Mouse (Mus musculus): ENCODE measurements around the gene Vinac1. TPM values are rescaled to one million over a fixed set of nuclear protein-coding genes. Genes with fewer than 3 reads are reported as not detected.

Gene Vinac1
- polyA plus RNA-seq, 1 experiment from 2014 or later: 0.58 TPM

DNA sequence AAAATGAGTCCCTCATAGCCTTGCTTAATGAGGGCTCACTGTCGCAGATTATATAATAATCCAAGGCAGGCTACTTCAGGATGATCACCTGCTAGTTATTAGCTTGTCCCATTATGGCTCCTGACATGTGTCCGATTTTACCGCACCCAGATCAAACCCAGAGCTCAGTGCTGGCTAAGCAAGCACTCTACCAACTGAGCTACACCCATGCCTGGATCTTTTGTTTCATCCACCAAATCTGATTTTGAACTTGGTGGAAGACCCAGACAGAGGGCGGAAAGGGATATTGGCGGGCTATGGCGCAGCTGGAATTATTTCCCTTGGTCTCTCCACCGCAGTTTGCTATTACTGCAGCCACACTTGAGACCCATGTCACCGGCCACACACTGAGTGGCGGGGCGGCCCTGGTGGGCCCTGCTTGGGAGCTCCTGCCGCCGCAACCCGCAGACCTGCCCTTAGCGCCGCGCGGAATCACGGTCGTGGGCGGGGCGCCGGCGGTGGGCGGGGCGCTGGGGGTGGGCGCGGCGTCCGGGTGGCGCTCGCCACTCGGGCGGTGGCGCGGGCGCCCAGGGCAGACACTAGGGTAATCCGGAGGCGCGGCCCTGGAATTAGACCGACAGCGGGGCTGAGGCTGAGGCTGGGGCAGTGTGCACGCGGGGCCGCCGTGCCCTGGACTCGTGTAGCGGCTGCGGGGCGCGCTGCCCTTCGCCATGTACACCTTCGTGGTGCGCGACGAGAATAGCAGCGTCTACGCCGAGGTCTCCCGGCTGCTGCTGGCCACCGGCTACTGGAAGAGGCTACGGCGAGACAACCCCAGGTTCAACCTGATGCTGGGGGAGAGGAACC, 17.7 kb upstream of the Vinac1 start, which contains the start of gene Ttl:
TSS of gene Ttl (plus strand) at position 506 of the 846 bp plus-strand sequence.
- 2% methylated on average over 62 of the region's 62 CpGs for WGBS
- Histone ChIP-seq H3K4me2 (replicated peaks) (peak within 1 kb of the TSS; percentile 73), H3K27ac (peak within 1 kb of the TSS; percentile 32; the same call in 1 of the 2 replicates), H3K27me3 (replicated peaks) (no peaks in the 10 kb centered on the region), H3K36me3 (no peaks in the 10 kb centered on the region), H3K4me3 (peak within 1 kb of the TSS; percentile 79), H3K9ac (peak within 1 kb of the TSS; percentile 73), H3K9me3 (no peaks in the 10 kb centered on the region), H3K4me1 (peaks cover 15% of the 10 kb centered on the region)
- peak; percentile 94 for ATAC-seq (ENCODE audit: low FRiP score, low read depth)

DNA sequence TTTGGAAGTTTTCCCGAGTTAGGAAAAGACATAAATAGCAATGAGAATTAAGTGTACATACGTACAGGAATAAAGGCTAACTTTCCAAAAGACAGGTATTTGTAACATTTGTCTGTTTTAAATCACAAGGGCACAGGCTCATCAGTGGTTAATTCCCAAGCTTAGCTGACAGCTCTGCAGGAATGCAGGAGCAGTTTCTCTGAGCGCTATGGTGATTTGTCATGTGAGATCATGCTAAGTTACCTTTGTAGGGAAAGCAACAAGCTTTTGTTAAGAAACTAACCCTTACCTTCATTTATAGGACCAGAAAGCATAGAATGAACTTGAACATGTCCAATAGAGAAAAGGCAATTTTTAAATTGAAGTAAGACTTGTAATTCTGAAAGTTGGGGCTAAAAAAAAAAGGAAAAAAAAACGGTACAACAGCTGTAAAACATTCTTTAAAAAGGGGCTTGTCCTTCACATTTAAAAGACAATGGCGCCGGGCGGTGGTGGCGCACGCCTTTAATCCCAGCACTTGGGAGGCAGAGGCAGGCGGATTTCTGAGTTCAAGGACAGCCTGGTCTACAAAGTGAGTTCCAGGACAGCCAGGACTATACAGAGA, 13.6 kb upstream of the Vinac1 start:
- Histone ChIP-seq H3K4me1 (peaks cover 5% of the 10 kb centered on the region), H3K4me2 (replicated peaks) (no peak overlapping the region), H3K9ac (no peak overlapping the region), H3K36me3 (no peaks in the 10 kb centered on the region), H3K9me3 (peaks cover 2% of the 10 kb centered on the region), H3K4me3 (no peak overlapping the region), H3K27me3 (replicated peaks) (no peaks in the 10 kb centered on the region), H3K27ac (no peak overlapping the region)
- 84% methylated on average over 10 of the region's 10 CpGs for WGBS
- no peak for ATAC-seq (ENCODE audit: low FRiP score, low read depth)

DNA sequence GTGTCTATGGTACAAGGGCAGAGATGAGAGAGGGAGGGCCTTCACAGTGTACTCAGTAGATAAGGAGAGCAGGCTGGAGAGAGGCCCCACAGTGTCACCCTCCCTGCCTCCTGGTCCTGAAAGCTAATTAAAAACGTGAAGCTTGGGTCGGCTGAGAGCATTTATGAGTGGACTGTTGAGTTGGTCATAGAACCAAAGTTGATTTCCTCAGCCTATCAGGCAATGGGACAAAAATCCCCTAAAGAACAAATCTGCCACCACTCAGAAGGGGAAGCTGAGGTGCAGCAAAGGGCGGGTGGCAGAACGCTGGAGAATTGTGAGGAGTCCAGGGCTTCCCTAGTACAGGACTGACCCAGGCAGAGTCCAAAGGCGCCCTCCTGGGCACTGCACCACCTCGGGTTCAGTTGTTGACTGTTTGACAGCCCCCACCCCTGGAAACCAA, 10.0 kb upstream of the Vinac1 start:
- Histone ChIP-seq H3K9me3 (peaks cover 7% of the 10 kb centered on the region), H3K4me3 (no peak overlapping the region), H3K27me3 (replicated peaks) (no peaks in the 10 kb centered on the region), H3K4me2 (replicated peaks) (no peak overlapping the region), H3K9ac (no peak overlapping the region), H3K36me3 (no peaks in the 10 kb centered on the region), H3K4me1 (no peaks in the 10 kb centered on the region), H3K27ac (no peak overlapping the region)
- ATAC-seq (ENCODE audit: low FRiP score, low read depth): no peak
- WGBS: 84% methylated on average over 6 of the region's 6 CpGs

DNA sequence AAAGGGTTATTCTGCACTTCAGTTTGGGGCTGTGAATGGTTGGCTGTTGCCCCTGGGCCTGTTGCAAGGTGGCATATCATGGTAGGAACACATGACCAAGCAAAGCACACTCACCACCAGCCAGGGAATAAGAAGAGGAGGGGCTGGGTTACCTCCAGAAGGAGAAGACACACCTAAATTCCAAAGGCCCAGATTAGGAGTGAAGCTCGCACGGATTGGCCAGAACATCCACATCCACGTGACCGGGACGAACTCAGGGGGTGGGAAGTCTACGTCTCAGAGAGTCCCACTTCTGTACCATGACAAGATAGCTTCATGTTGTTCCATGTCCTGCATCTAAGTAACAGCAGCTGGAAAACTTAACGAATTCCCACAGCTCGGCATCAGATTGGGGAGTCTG, 9.3 kb upstream of the Vinac1 start:
- Histone ChIP-seq H3K27ac (no peak overlapping the region), H3K4me2 (replicated peaks) (no peak overlapping the region)
- 96% methylated on average over 8 of the region's 8 CpGs for whole genome bisulfite sequencing

GRCm38 (mm10) chr2:129056597-129056996, 8.6 kb upstream of the Vinac1 start:
- Histone ChIP-seq H3K4me2 (replicated peaks) (no peak overlapping the region), H3K9ac (no peak overlapping the region), H3K4me1 (no peaks in the 10 kb centered on the region), H3K4me3 (no peak overlapping the region), H3K9me3 (peaks cover 7% of the 10 kb centered on the region), H3K36me3 (no peaks in the 10 kb centered on the region), H3K27ac (no peak overlapping the region), H3K27me3 (replicated peaks) (no peaks in the 10 kb centered on the region)
- ATAC-seq (ENCODE audit: low FRiP score, low read depth): no peak
- WGBS: 41% methylated on average over 9 of the region's 9 CpGs

More for the DNA sequence above, 9.3 kb upstream of the Vinac1 start:
- Histone ChIP-seq H3K4me3 (no peak overlapping the region), H3K4me1 (no peaks in the 10 kb centered on the region), H3K36me3 (no peaks in the 10 kb centered on the region), H3K9ac (no peak overlapping the region), H3K27me3 (replicated peaks) (no peaks in the 10 kb centered on the region), H3K9me3 (peaks cover 7% of the 10 kb centered on the region)
- ATAC-seq (ENCODE audit: low FRiP score, low read depth): no peak

- no peak overlapping the region for H3K9ac ChIP-seq
These were observed 7.8 kb upstream of the Vinac1 start for GRCm38 (mm10) chr2:129055741-129056140.

GRCm38 (mm10) chr2:129052451-129052983, 4.5 kb upstream of the Vinac1 start:
- 72% methylated on average over 4 of the region's 4 CpGs for WGBS
- H3K4me3 ChIP-seq: no peak overlapping the region
- no peak for ATAC-seq (ENCODE audit: low FRiP score, low read depth)

More at GRCm38 (mm10) chr2:129055741-129056140, 7.8 kb upstream of the Vinac1 start:
- WGBS: 89% methylated on average over 6 of the region's 6 CpGs
- Histone ChIP-seq H3K27ac (no peak overlapping the region), H3K4me1 (no peaks in the 10 kb centered on the region), H3K4me3 (no peak overlapping the region), H3K9me3 (peaks cover 7% of the 10 kb centered on the region), H3K36me3 (no peaks in the 10 kb centered on the region), H3K4me2 (replicated peaks) (no peak overlapping the region), H3K27me3 (replicated peaks) (no peaks in the 10 kb centered on the region)
- no peak for ATAC-seq (ENCODE audit: low FRiP score, low read depth)

GRCm38 (mm10) chr2:129046846-129047196, 1.2 kb downstream of the Vinac1 start:
- H3K4me2 ChIP-seq (replicated peaks): no peak overlapping the region
- no peak overlapping the region for H3K4me3 ChIP-seq
- H3K4me1 ChIP-seq: no peaks in the 10 kb centered on the region
- H3K36me3 ChIP-seq: no peaks in the 10 kb centered on the region
- 83% methylated on average over 4 of the region's 4 CpGs for WGBS
- no peak overlapping the region for H3K9ac ChIP-seq
- no peak for ATAC-seq (ENCODE audit: low FRiP score, low read depth)
- no peak overlapping the region for H3K27ac ChIP-seq
- no peaks in the 10 kb centered on the region for H3K27me3 ChIP-seq (replicated peaks)
- H3K9me3 ChIP-seq: no peaks in the 10 kb centered on the region

More at GRCm38 (mm10) chr2:129052451-129052983, 4.5 kb upstream of the Vinac1 start:
- H3K9ac ChIP-seq: no peak overlapping the region
- H3K4me2 ChIP-seq (replicated peaks): no peak overlapping the region
- no peaks in the 10 kb centered on the region for H3K27me3 ChIP-seq (replicated peaks)
- H3K4me1 ChIP-seq: no peaks in the 10 kb centered on the region
- H3K9me3 ChIP-seq: peaks cover 7% of the 10 kb centered on the region
- no peaks in the 10 kb centered on the region for H3K36me3 ChIP-seq
- H3K27ac ChIP-seq: no peak overlapping the region

GRCm38 (mm10) chr2:129046172-129046845, 1.7 kb downstream of the Vinac1 start:
- no peak overlapping the region for H3K9ac ChIP-seq
- H3K4me3 ChIP-seq: no peak overlapping the region
- no peaks in the 10 kb centered on the region for H3K36me3 ChIP-seq
- no peak overlapping the region for H3K27ac ChIP-seq
- 76% methylated on average over 6 of the region's 6 CpGs for WGBS
- no peaks in the 10 kb centered on the region for H3K9me3 ChIP-seq
- no peak overlapping the region for H3K4me2 ChIP-seq (replicated peaks)
- no peaks in the 10 kb centered on the region for H3K4me1 ChIP-seq
- no peaks in the 10 kb centered on the region for H3K27me3 ChIP-seq (replicated peaks)
- ATAC-seq (ENCODE audit: low FRiP score, low read depth): no peak

GRCm38 (mm10) chr2:129040567-129040966, 7.4 kb downstream of the Vinac1 start:
- Histone ChIP-seq H3K9me3 (no peaks in the 10 kb centered on the region), H3K4me2 (replicated peaks) (no peak overlapping the region), H3K27ac (no peak overlapping the region), H3K36me3 (no peaks in the 10 kb centered on the region), H3K9ac (no peak overlapping the region), H3K27me3 (replicated peaks) (peaks cover 26% of the 10 kb centered on the region), H3K4me1 (peaks cover 11% of the 10 kb centered on the region), H3K4me3 (no peak overlapping the region)
- ATAC-seq (ENCODE audit: low FRiP score, low read depth): no peak
- WGBS: 38% methylated on average over 6 of the region's 6 CpGs

GRCm38 (mm10) chr2:129038937-129039631, 8.9 kb downstream of the Vinac1 start:
- WGBS: 3% methylated on average over 62 of the region's 62 CpGs
- Histone ChIP-seq H3K27me3 (replicated peaks) (peaks cover 26% of the 10 kb centered on the region), H3K4me1 (peaks cover 11% of the 10 kb centered on the region), H3K9me3 (no peaks in the 10 kb centered on the region), H3K4me2 (replicated peaks) (peak overlapping the region; percentile 82), H3K36me3 (no peaks in the 10 kb centered on the region), H3K9ac (peak overlapping the region; percentile 55), H3K27ac (no peak overlapping the region), H3K4me3 (peak overlapping the region; percentile 41)
- ATAC-seq (ENCODE audit: low FRiP score, low read depth): peak; percentile 83

Measured in neural tube, embryonic 12.5 days (tissue).